Mouse (Mus musculus): ENCODE measurements around the gene Neurl4. TPM values are rescaled to one million over a fixed set of nuclear protein-coding genes. Genes with fewer than 3 reads are reported as not detected.
A peak's percentile ranks its signal among the peaks of the same experiment; 100 is the strongest.

Gene Neurl4
- polyA plus RNA-seq, 1 experiment, result 119 TPM

- H3K27me3 ChIP-seq (ENCODE audit: control insufficient read depth, insufficient read depth, low read length), result no peaks in the 10 kb centered on the region
- H3K4me3 ChIP-seq (replicated peaks; ENCODE audit: insufficient read depth, low read depth, low read length), result no peak overlapping the region
- no peak for DNase-seq
- H3K27ac ChIP-seq (ENCODE audit: insufficient read depth, low read length), result no peak overlapping the region
- H3K4me1 ChIP-seq (ENCODE audit: control insufficient read depth, insufficient read depth, low read length), result no peaks in the 10 kb centered on the region
- no peak for TF ChIP-seq POLR2A (IDR thresholded peaks at IDR 0.05; ENCODE audit: borderline replicate concordance, insufficient read depth, low read length)
- WGBS, result 72% methylated on average over 4 of the region's 4 CpGs
Observed at GRCm38 (mm10) chr11:69933066-69933465, 32.2 kb downstream of the Neurl4 start.

DNA sequence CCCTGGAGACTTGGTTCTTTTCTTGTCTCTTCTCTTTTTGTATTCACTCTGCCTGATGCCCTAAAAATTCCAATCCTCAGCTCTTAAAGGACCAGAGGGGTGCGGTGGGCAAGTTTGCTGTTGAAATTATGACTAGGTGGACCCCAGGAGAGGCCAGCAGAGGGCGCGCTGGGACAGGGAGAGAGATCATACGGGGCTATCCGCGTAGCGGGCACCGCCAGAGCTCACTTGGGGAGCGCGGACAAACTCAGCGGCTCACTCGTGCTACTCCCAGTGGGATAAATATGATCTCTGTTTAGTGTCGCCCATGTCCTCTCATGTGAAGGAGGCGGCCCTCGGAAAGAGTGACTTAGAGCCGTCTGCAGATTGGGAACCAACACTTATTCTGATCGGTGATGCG, 33.3 kb downstream of the Neurl4 start:
- H3K4me1 ChIP-seq (ENCODE audit: control insufficient read depth, insufficient read depth, low read length), result no peaks in the 10 kb centered on the region
- no peaks in the 10 kb centered on the region for H3K27me3 ChIP-seq (ENCODE audit: control insufficient read depth, insufficient read depth, low read length)
- peak; percentile 81 to 91 for DNase-seq
- no peak overlapping the region for H3K27ac ChIP-seq (ENCODE audit: insufficient read depth, low read length)
- TF ChIP-seq CTCF (IDR thresholded peaks at IDR 0.05; ENCODE audit: borderline replicate concordance, insufficient read depth, low read depth, low read length), result peak; percentile 81
- no peak for TF ChIP-seq POLR2A (IDR thresholded peaks at IDR 0.05; ENCODE audit: borderline replicate concordance, insufficient read depth, low read length)
- under 1% methylated on average over 18 of the region's 18 CpGs for WGBS
- no peak overlapping the region for H3K4me3 ChIP-seq (replicated peaks; ENCODE audit: insufficient read depth, low read depth, low read length)

DNA sequence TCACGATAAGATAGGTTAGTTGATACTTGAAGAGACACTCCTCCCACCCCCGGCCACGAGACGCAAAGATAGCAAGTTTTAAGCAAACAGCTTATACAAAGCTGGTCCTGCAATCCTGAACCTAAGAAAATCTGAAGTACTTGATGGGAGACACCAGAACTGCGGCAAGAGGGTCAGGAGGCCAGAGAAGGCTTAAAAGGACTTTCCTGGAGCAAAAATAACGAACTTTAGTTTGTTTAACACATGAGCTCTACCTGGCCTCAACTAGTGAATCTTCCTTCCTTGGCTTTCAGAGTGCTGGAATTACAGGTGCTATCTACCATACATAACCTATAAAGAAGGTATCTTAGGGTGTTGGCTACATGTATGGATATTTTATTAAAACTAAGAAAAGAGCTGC, 33.8 kb downstream of the Neurl4 start:
- Histone ChIP-seq H3K4me3 (replicated peaks; ENCODE audit: insufficient read depth, low read depth, low read length) (no peak overlapping the region), H3K27ac (ENCODE audit: insufficient read depth, low read length) (no peak overlapping the region), H3K27me3 (ENCODE audit: control insufficient read depth, insufficient read depth, low read length) (no peaks in the 10 kb centered on the region), H3K4me1 (ENCODE audit: control insufficient read depth, insufficient read depth, low read length) (no peaks in the 10 kb centered on the region)
- no peak for TF ChIP-seq POLR2A (IDR thresholded peaks at IDR 0.05; ENCODE audit: borderline replicate concordance, insufficient read depth, low read length)
- no peak for TF ChIP-seq CTCF (IDR thresholded peaks at IDR 0.05; ENCODE audit: borderline replicate concordance, insufficient read depth, low read depth, low read length)
- 22% methylated on average over 6 of the region's 6 CpGs for WGBS
- no peak for DNase-seq

DNA sequence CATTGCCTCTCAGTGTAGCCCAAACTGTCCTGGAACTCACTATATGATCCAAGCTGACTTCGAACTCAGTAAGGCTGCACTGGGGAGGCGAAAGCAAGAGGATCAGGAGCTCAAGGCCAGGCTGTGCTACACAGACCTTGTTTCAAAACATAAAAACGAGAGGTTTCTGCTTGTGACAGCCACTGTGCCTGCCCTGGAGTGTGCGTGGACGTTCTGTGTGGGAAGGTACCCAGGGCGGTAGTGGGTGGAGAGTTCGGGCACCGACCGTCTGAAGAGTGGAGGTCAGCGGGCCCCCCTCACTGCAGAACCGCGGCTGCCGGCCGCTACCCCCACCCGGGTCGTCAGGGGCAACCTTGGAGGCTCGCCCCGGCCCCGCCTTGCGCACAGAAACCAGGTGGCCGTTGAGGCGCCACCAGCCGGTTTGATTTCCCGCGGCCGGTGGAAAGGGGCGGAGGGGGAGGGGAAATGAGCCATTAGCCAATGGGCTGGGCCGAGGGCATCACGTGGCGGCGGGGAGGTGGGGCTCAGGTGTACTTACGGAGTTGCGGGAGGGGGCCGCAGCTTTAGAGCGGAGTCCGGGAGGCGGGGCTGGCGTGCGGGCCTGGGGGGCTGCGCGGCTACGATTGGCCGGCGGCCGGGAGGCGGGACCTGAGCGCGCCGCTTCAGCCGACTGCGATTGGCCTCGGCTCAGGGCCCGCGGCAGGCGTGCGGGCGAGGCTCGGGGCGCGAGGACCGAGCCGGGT, 34.4 kb downstream of the Neurl4 start, which contains the start of gene Ybx2:
Gene Ybx2 (plus strand): TSS at position 660 of the 743 bp plus-strand sequence.
- H3K4me3 ChIP-seq (replicated peaks; ENCODE audit: insufficient read depth, low read depth, low read length), result peak within 1 kb of the TSS; percentile 36
- no peaks in the 10 kb centered on the region for H3K27me3 ChIP-seq (ENCODE audit: control insufficient read depth, insufficient read depth, low read length)
- TF ChIP-seq CTCF (IDR thresholded peaks at IDR 0.05; ENCODE audit: borderline replicate concordance, insufficient read depth, low read depth, low read length) (no peak), POLR2A (IDR thresholded peaks at IDR 0.05; ENCODE audit: borderline replicate concordance, insufficient read depth, low read length) (no peak)
- no peaks in the 10 kb centered on the region for H3K4me1 ChIP-seq (ENCODE audit: control insufficient read depth, insufficient read depth, low read length)
- WGBS, result 2% methylated on average over 62 of the region's 62 CpGs
- DNase-seq, result peak; percentile 91 to 94
- H3K27ac ChIP-seq (ENCODE audit: insufficient read depth, low read length), result no peak within 1 kb of the TSS

- no peak overlapping the region for H3K27ac ChIP-seq (ENCODE audit: insufficient read depth, low read length)
- peaks cover 4% of the 10 kb centered on the region; the same call in 1 of the 2 replicates for H3K4me1 ChIP-seq (ENCODE audit: control insufficient read depth, insufficient read depth, low read length)
- TF ChIP-seq POLR2A (IDR thresholded peaks at IDR 0.05; ENCODE audit: borderline replicate concordance, insufficient read depth, low read length) (no peak), CTCF (IDR thresholded peaks at IDR 0.05; ENCODE audit: borderline replicate concordance, insufficient read depth, low read depth, low read length) (no peak)
- WGBS, result 1% methylated on average over 30 of the region's 30 CpGs
- peak overlapping the region; percentile 36 for H3K4me3 ChIP-seq (replicated peaks; ENCODE audit: insufficient read depth, low read depth, low read length)
- H3K27me3 ChIP-seq (ENCODE audit: control insufficient read depth, insufficient read depth, low read length), result no peaks in the 10 kb centered on the region
- no peak for DNase-seq
Observed at GRCm38 (mm10) chr11:69936156-69936555, 35.3 kb downstream of the Neurl4 start.

DNA sequence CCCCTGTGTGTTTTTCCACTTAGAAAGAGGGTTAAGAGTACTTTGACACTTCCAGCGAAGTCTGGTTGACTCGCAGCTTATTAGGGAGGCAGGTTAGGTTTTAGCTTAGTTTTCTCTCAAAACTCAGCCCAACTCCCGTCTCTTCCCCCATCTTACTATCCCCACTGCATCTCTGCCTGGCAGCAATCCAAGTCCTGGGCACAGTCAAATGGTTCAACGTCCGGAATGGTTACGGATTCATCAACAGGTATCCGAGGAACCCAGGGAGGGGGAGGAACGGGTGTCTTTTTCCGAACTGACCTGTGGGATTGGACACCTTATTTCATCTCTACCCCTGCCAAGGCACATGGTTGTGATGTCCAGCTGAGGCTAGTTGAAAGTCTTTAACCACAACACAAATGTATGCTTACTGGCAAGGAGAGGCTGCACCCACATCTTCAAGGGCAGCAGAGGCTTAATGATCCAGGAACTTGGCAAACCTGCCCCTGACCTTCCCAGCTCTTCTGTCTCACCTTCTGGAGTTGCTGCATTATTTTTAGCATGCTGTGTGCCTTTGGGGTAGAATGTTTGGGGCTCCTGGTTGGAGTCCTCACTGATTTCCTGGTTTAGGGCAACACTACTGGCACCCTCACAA, 36.0 kb downstream of the Neurl4 start:
- H3K27me3 ChIP-seq (ENCODE audit: control insufficient read depth, insufficient read depth, low read length), result no peaks in the 10 kb centered on the region
- peaks cover 4% of the 10 kb centered on the region; the same call in 1 of the 2 replicates for H3K4me1 ChIP-seq (ENCODE audit: control insufficient read depth, insufficient read depth, low read length)
- H3K4me3 ChIP-seq (replicated peaks; ENCODE audit: insufficient read depth, low read depth, low read length), result no peak overlapping the region
- TF ChIP-seq POLR2A (IDR thresholded peaks at IDR 0.05; ENCODE audit: borderline replicate concordance, insufficient read depth, low read length), result no peak
- TF ChIP-seq CTCF (IDR thresholded peaks at IDR 0.05; ENCODE audit: borderline replicate concordance, insufficient read depth, low read depth, low read length), result no peak
- no peak for DNase-seq
- whole genome bisulfite sequencing, result 18% methylated on average over 9 of the region's 9 CpGs
- H3K27ac ChIP-seq (ENCODE audit: insufficient read depth, low read length), result no peak overlapping the region

DNA sequence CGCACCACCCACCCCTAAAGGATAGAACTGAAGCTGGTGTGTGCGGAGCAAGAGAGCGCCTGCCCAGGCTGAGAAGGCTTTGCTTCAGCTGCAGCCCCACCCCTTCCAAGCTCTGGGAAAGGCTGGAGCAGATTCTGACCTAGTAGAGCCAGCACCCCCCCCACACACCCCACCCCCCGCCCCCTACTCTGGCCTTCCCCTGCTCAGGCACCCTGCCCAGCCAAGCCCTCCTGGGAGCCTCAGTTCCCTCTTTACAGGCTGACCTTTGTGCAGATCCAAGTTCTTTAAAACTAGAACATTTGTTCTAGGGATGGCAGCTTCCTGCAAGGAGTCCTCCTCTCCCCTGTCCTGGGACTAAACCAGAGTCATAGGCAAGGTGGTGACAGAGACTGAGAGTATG, 36.5 kb downstream of the Neurl4 start:
- H3K27ac ChIP-seq (ENCODE audit: insufficient read depth, low read length), result no peak overlapping the region
- H3K27me3 ChIP-seq (ENCODE audit: control insufficient read depth, insufficient read depth, low read length), result no peaks in the 10 kb centered on the region
- WGBS, result 47% methylated on average over 4 of the region's 4 CpGs
- no peak overlapping the region for H3K4me3 ChIP-seq (replicated peaks; ENCODE audit: insufficient read depth, low read depth, low read length)
- DNase-seq, result no peak
- H3K4me1 ChIP-seq (ENCODE audit: control insufficient read depth, insufficient read depth, low read length), result peaks cover 4% of the 10 kb centered on the region; the same call in 1 of the 2 replicates
- TF ChIP-seq POLR2A (IDR thresholded peaks at IDR 0.05; ENCODE audit: borderline replicate concordance, insufficient read depth, low read length), result no peak
- TF ChIP-seq CTCF (IDR thresholded peaks at IDR 0.05; ENCODE audit: borderline replicate concordance, insufficient read depth, low read depth, low read length), result no peak

DNA sequence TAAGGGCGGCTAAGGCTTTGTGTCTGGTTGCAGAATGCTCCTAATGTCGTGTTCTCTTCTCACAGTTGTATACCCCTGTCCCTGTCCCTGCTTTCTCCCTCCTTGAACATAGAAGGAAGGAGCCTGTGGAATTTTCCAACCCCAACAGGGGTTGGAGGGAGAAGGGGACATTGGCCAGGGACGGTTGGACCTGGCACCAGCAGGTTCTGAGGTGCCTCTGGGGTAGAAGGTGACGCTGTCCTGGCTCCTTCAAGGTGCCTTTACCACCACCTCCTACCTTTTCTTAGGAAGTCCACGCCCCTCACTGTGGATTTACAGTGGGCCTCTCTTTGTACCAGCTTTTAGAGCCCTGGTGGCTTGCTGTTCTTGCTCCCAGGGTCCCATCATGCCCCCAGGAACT, 37.0 kb downstream of the Neurl4 start:
- H3K27me3 ChIP-seq (ENCODE audit: control insufficient read depth, insufficient read depth, low read length), result no peaks in the 10 kb centered on the region
- H3K4me3 ChIP-seq (replicated peaks; ENCODE audit: insufficient read depth, low read depth, low read length), result no peak overlapping the region
- peaks cover 4% of the 10 kb centered on the region; the same call in 1 of the 2 replicates for H3K4me1 ChIP-seq (ENCODE audit: control insufficient read depth, insufficient read depth, low read length)
- 82% methylated on average over 5 of the region's 5 CpGs for WGBS
- no peak overlapping the region for H3K27ac ChIP-seq (ENCODE audit: insufficient read depth, low read length)
- DNase-seq, result no peak
- TF ChIP-seq POLR2A (IDR thresholded peaks at IDR 0.05; ENCODE audit: borderline replicate concordance, insufficient read depth, low read length), result no peak
- no peak for TF ChIP-seq CTCF (IDR thresholded peaks at IDR 0.05; ENCODE audit: borderline replicate concordance, insufficient read depth, low read depth, low read length)

Measured in cerebellum, adult 2 months (tissue).